In the genomic region with DNA sequence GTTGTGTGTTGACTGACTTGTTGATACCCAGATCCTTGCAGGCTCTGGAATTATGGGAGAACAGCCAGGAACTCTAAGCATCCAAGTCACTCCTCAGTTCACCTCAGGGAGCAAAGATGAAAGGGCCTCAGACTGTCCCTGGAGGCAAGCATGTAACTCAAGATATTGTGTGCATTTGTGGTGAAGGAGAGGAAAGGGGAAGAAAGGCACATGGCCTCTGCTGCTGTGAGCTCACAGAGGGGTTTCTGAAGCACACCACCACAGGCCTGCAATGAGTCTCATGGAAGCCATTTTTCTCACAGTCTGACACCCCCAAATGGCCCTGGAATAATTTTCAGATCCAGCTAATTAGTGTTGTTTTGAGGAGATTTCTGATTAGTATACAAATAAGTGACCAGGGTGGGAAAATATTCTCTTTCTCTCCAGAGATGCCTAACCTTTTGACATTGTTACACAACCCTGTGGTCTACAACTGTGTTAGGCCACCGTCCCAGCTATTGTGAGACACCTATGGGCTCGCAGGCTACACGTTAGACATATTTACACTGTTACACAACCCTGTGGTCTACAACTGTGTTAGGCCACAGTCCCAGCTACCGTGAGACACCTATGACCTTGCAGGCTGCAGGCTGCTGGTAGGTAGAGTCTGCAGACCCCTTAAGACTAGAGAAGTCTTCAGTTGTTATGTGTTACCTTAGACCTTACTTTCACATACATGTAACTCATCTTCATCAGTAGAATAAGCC, we compare ENCODE assay signal across 16 mouse cellular contexts.
"Had no signal": no experiment of that assay in that cellular context is flagged by ENCODE, and none has a peak within 500 bp of the region (broad histone marks: within the 10 kb centered on the region; RNA-seq: fewer than 3 reads in every experiment).

No protein-coding gene starts in this region.

- ATAC-seq: midbrain, embryonic 16.5 days had no signal

- DNase-seq: kidney, adult 11 months; kidney, adult 9 months; kidney, postnatal 36 days; layer of hippocampus, adult 9-11 months; layer of hippocampus, postnatal 36 days; left cerebral cortex, postnatal 4 days; right cerebral cortex, postnatal 14 days; thymus, adult 2 months; thymus, postnatal 25 days had no signal

- H3K4me3 ChIP-seq: limb, embryonic 13.5 days; midbrain, embryonic 12.5 days; neural tube, embryonic 13.5 days; stomach, embryonic 15.5 days had no signal

- H3K9ac ChIP-seq: limb, embryonic 13.5 days; liver, embryonic 14.5 days; midbrain, embryonic 12.5 days; neural tube, embryonic 13.5 days; stomach, embryonic 15.5 days had no signal

- H3K9me3 ChIP-seq: midbrain, embryonic 12.5 days; neural tube, embryonic 13.5 days; stomach, embryonic 15.5 days had no signal

- H3K4me1 ChIP-seq: limb, embryonic 13.5 days; midbrain, embryonic 12.5 days; stomach, embryonic 15.5 days had no signal

- H3K27ac ChIP-seq: kidney, postnatal 0 days; limb, embryonic 13.5 days; liver, embryonic 14.5 days; midbrain, embryonic 12.5 days; neural tube, embryonic 13.5 days; stomach, embryonic 15.5 days had no signal

- H3K4me2 ChIP-seq: limb, embryonic 13.5 days; midbrain, embryonic 12.5 days; neural tube, embryonic 13.5 days; stomach, embryonic 15.5 days had no signal

- H3K27me3 ChIP-seq: limb, embryonic 13.5 days; midbrain, embryonic 12.5 days; neural tube, embryonic 13.5 days; stomach, embryonic 15.5 days had no signal
